8 mouse cellular contexts compared by ENCODE assay signal in the genomic region with DNA sequence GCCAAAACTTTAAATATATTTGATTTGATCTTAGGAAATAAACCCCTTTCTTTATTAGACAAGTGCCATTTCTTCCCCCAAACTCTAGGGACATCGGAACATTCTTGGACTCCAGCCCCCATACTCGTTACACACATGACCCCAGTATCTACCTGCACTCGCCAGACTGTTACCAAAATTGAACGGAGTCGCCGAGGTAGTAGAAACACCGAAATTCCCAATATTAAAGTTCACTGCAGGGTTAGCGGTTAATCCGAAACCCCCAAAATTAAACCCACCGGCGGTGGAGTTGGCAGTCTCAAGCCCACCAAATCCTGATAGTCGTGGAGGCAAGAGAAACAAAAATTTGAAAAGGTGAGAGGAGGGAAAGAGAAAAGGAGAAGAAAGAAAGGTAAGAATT. TPM values are rescaled to one million over a fixed set of nuclear protein-coding genes. Genes with fewer than 3 reads are reported as not detected.
A peak's percentile ranks its signal among the peaks of the same experiment; 100 is the strongest.
DNase-seq lines count a peak whose midpoint lies in the region; ATAC-seq and TF ChIP-seq lines count a peak whose summit lies in the region.

No protein-coding gene starts in this region.

- no peaks in the 10 kb centered on the region for H3K9me3 ChIP-seq in kidney, embryonic 16.5 days (ENCODE audit: low read length)
- no peaks in the 10 kb centered on the region for H3K9me3 ChIP-seq in forebrain, postnatal 0 days (ENCODE audit: low read length)
- no peaks in the 10 kb centered on the region for H3K9me3 ChIP-seq in midbrain, embryonic 11.5 days (ENCODE audit: control insufficient read depth, low read length)

- no peak for DNase-seq in kidney, adult 9 months
- peak; percentile 39 for DNase-seq in R1 (ENCODE audit: low read depth, low spot score)
- DNase-seq in forebrain, postnatal 0 days: no peak
- peak; percentile 87 for DNase-seq in midbrain, embryonic 11.5 days (ENCODE audit: low spot score, missing footprints)
- no peak for DNase-seq in layer of hippocampus, postnatal 25 days (ENCODE audit: extremely low spot score in 1 of 2, low spot score in 1 of 2)
- no peak for DNase-seq in adrenal gland, adult 2 months
- DNase-seq in urinary bladder, adult 2 months (ENCODE audit: low spot score): no peak

- H3K4me3 ChIP-seq in kidney, embryonic 16.5 days (ENCODE audit: low read length): peak overlapping the region; percentile 97
- peak overlapping the region; percentile 82 for H3K4me3 ChIP-seq in forebrain, postnatal 0 days (ENCODE audit: low read depth, low read length)
- peak overlapping the region; percentile 94 for H3K4me3 ChIP-seq in midbrain, embryonic 11.5 days (ENCODE audit: low read depth, low read length)

- ATAC-seq in kidney, embryonic 16.5 days (ENCODE audit: low FRiP score, low TSS enrichment): no peak
- no peak for ATAC-seq in forebrain, postnatal 0 days
- ATAC-seq in midbrain, embryonic 11.5 days (ENCODE audit: low FRiP score): no peak

- no peaks in the 10 kb centered on the region for H3K27me3 ChIP-seq in kidney, embryonic 16.5 days (ENCODE audit: insufficient read depth, low read length)
- no peaks in the 10 kb centered on the region for H3K27me3 ChIP-seq in forebrain, postnatal 0 days (ENCODE audit: insufficient read depth, low read length)
- no peaks in the 10 kb centered on the region for H3K27me3 ChIP-seq in midbrain, embryonic 11.5 days (ENCODE audit: control insufficient read depth, insufficient read depth, low read length)

- H3K4me1 ChIP-seq in kidney, embryonic 16.5 days (ENCODE audit: insufficient read depth, low read length): peaks cover 10% of the 10 kb centered on the region
- H3K4me1 ChIP-seq in forebrain, postnatal 0 days (ENCODE audit: insufficient read depth): no peaks in the 10 kb centered on the region
- peaks cover 6% of the 10 kb centered on the region for H3K4me1 ChIP-seq in midbrain, embryonic 11.5 days (ENCODE audit: control insufficient read depth, insufficient read depth, low read length)

- WGBS in kidney, embryonic 16.5 days: under 1% methylated on average over 12 of the region's 12 CpGs
- under 1% methylated on average over 12 of the region's 12 CpGs for WGBS in forebrain, postnatal 0 days
- WGBS in midbrain, embryonic 11.5 days: 3% methylated on average over 12 of the region's 12 CpGs

- peak overlapping the region; percentile 62 for H3K4me2 ChIP-seq in kidney, embryonic 16.5 days (replicated peaks; ENCODE audit: low read depth, low read length)
- H3K4me2 ChIP-seq in forebrain, postnatal 0 days (ENCODE audit: low read depth): peak overlapping the region; percentile 90
- peak overlapping the region; percentile 85 for H3K4me2 ChIP-seq in midbrain, embryonic 11.5 days

- no peak overlapping the region for H3K27ac ChIP-seq in kidney, embryonic 16.5 days (ENCODE audit: low read length)
- no peak overlapping the region for H3K27ac ChIP-seq in forebrain, postnatal 0 days (ENCODE audit: low read depth, low read length)
- no peak overlapping the region for H3K27ac ChIP-seq in midbrain, embryonic 11.5 days (ENCODE audit: low read depth, low read length)

- TF ChIP-seq CTCF in forebrain, postnatal 0 days (IDR thresholded peaks at IDR 0.05; ENCODE audit: low read depth): no peak

- H3K36me3 ChIP-seq in kidney, embryonic 16.5 days (ENCODE audit: insufficient read depth, low read length): peaks cover 1% of the 10 kb centered on the region; the same call in 1 of the 2 replicates
- peaks cover 2% of the 10 kb centered on the region for H3K36me3 ChIP-seq in forebrain, postnatal 0 days (ENCODE audit: insufficient read depth)
- no peaks in the 10 kb centered on the region for H3K36me3 ChIP-seq in midbrain, embryonic 11.5 days (ENCODE audit: control insufficient read depth, insufficient read depth, low read length)

- peak overlapping the region; percentile 95 for H3K9ac ChIP-seq in kidney, embryonic 16.5 days (replicated peaks; ENCODE audit: low read length)
- peak overlapping the region; percentile 86 for H3K9ac ChIP-seq in forebrain, postnatal 0 days
- peak overlapping the region; percentile 95 for H3K9ac ChIP-seq in midbrain, embryonic 11.5 days (ENCODE audit: low read length)

RNA-seq across cellular contexts. Expression of gene Nup54, which starts 0.9 kb away (rescaled TPM):
- 54.1 and 54.4 TPM in 2 replicates for polyA plus RNA-seq in kidney, embryonic 16.5 days (2015; fragmentation: Nextera tagmentation; extraction: Ambion mirVana)
- 80.1 and 94.5 TPM in 2 replicates for total RNA-seq in forebrain, postnatal 0 days (2014; rRNA removed)
- polyA plus RNA-seq in forebrain, postnatal 0 days (2015; fragmentation: Nextera tagmentation; extraction: Ambion mirVana): 35.1 and 43.7 TPM in 2 replicates
- 65.6 and 67.1 TPM in 2 replicates for polyA plus RNA-seq in midbrain, embryonic 11.5 days (2014; fragmentation: Nextera tagmentation; extraction: Ambion mirVana)
- 10 to 100 TPM; 30.0 to 38.5 TPM for total RNA-seq in layer of hippocampus, postnatal 25 days (2021)
- total RNA-seq in adrenal gland, adult 2 months (2021): 10 to 100 TPM; 27.3 to 29.3 TPM
- 4.5 and 7.0 TPM in 2 replicates for polyA plus RNA-seq in adrenal gland, adult 2 months (2012; rRNA removed)
- polyA plus RNA-seq in urinary bladder, adult 2 months (2012; rRNA removed): 21.1 and 25.9 TPM in 2 replicates

Comparison
In these comparisons a context has a peak if more than half of its experiments do, and no peak if none do; other contexts are left out.
1. DNase-seq: peak in R1 (single experiment) and midbrain, embryonic 11.5 days (single experiment); none in kidney, adult 9 months (single experiment), forebrain, postnatal 0 days (single experiment), layer of hippocampus, postnatal 25 days (0 of 2), adrenal gland, adult 2 months (single experiment) and urinary bladder, adult 2 months (single experiment).
2. Peak in every context shown above with its lines, with median percentiles within 50 percentile points of each other: H3K4me2 ChIP-seq, H3K4me3 ChIP-seq and H3K9ac ChIP-seq.